8 mouse cellular contexts compared by ENCODE assay signal in genomic region chr14:53935336-53935735, GRCm38 (mm10).
A peak's percentile ranks its signal among the peaks of the same experiment; 100 is the strongest.
DNase-seq lines count a peak whose midpoint lies in the region.
"Not testable (repeated sequence)": the region's sequence is repeated elsewhere in the genome, so short reads cannot be mapped to it uniquely, and the experiment has no call there.

No protein-coding gene starts in this region.

- DNase-seq in cerebellum, adult 11 months = peak; percentile 49
- peak; percentile 55 to 74 for DNase-seq in frontal cortex, postnatal 25 days (ENCODE audit: low spot score in 2 of 2)
- peak; percentile 50 to 65 for DNase-seq in heart, postnatal 10 days
- peak; percentile 71 for DNase-seq in layer of hippocampus, adult 11-12 months (ENCODE audit: low spot score)
- peak; percentile 62 to 78 for DNase-seq in left cerebral cortex, postnatal 10 days (ENCODE audit: extremely low spot score in 1 of 2, low spot score in 2 of 2)
- DNase-seq in ovary, postnatal 10 days (ENCODE audit: low spot score) = peak; percentile 82
- DNase-seq in testis, postnatal 10 days (ENCODE audit: low spot score) = peak; percentile 85
- peak; percentile 82 to 98 for DNase-seq in urinary bladder, postnatal 4 days (ENCODE audit: low spot score in 2 of 2)

- intact Hi-C loops in heart, postnatal 10 days (cut with DNase I); left cerebral cortex, postnatal 10 days (cut with DNase I): not testable (repeated sequence)

Comparison
In these comparisons a context has a peak if more than half of its experiments do, and no peak if none do; other contexts are left out.
1. Peak in every context shown above with its lines: DNase-seq.